Mouse (Mus musculus) frontal cortex, postnatal 14 days (tissue): ENCODE data around the gene Lima1.
A peak's percentile ranks its signal among the peaks of the same experiment; 100 is the strongest.
"Not testable (repeated sequence)": the region's sequence is repeated elsewhere in the genome, so short reads cannot be mapped to it uniquely, and the experiment has no call there.

ENCODE experiments used
- DNase-seq, 2 experiments: peaks; one replicate each; pipeline ENCODE4 v3.0.0; 2022; ENCODE audit warnings: low spot score in 2 of 2

Gene Lima1

DNA sequence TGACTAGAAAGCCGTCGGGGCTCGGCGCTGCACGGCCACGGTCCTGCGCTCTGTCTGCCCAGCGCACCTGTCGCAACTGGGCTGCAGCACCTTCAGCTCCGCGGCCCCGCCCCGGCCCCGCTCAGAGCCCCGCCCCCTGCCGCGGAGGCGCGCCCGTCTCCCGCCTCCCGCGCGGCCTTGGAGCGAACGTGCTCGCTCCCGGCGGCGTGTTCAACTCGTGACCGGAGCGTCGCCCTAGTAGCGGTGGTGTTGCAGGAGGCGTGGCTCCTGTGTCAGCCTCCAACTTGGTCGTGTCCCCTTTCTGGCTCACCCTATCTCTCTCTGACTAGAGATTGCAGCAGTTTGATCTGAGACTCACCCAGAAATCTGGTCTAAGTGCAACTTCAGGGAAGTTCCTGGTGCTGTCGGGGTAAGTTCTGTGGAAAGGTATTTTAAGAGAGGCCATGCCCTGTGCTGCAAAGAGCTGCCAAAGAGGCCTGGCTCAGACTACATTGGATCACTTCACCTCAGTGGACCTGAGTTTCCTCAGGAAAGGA is at the start of gene Lima1:
Lima1 (minus strand) TSS at position 123 of the 536 bp plus-strand sequence.
- DNase-seq, result peak; percentile 51 to 62

DNA sequence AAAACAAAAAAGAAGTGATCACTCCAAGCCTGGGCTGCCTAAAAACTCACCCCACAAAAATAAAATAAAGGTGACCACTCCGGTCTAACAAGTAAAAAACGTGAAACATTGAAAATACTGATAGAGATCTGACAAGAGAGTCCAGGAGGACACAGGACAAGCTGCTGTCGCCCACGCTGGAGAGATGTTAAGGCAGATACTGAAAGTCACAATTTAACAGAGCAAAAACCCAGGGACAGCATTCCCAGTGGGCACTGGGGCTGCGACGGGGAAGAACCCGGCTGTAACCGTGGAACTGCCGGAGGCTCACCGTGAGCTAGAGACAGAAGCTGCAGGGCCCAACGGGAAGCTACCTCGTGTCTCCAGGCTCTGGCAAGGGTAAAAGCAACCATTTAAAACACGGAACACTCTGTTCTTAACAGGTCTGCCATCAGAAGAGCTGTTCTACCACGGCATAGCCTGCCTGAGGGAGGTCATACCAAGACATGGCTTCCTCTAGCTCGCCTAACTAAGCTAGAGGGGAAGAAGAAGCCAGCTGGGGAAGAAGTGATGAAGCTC is 44.4 kb upstream of the Lima1 start:
- DNase-seq, result no peak

DNA sequence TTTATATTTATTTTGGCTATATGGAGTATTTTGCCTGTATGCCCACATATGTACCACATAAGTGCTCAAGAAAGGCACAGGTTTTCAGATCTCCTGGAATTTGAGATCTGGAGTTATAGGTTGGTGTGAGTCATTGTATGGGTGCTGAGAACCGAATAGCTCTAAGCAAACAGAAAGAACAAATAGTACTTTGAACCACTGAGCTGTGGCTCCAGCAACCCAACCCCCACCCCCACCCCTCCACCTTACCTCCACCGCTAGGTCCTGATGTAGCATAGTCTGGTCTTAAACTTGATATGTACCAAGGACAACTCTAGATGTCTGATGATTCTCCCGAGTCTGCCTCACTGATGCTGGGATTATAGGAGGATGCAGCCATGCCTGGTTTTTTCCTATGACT is 42.0 kb upstream of the Lima1 start:
- no peak for DNase-seq

DNA sequence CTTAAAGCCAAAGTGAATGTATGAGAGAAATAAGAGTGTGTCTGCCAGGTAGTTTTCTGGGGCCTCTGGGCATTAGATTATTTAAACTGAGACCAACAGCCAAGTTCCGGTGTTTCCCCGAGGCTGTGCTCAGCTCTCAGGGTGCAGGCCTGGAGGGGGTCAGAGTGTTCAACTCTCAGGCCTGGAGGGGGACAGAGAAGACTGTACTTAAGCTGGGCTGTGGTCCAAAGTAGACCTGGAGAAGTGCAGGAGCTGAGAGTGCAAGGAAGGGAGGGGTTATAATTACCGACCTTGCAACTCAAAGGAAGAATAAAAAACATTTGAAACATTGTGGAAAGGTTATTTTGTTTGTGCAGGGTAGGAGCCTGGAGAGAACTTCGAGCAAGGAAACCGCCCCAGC is 39.4 kb upstream of the Lima1 start:
- no peak for DNase-seq

DNA sequence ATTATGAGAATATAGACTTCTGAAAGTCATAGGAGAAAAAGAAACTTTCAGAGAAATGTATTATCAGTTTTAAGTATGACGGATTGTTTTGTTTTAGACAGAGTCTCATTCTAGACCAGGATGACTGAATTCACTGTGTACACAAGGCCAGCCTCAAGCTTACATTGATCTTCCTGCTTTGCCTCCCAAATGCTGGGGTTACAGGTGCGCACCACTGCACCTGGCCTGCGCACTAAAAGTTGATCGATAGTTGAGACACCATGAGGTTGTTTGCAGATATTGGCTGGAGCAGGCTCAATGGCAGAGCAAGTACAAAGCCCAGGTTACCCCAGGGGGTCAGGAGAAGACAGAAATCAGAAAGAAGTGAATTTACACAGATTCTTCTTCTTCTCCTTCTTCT is 36.5 kb upstream of the Lima1 start:
- DNase-seq, result no peak

DNA sequence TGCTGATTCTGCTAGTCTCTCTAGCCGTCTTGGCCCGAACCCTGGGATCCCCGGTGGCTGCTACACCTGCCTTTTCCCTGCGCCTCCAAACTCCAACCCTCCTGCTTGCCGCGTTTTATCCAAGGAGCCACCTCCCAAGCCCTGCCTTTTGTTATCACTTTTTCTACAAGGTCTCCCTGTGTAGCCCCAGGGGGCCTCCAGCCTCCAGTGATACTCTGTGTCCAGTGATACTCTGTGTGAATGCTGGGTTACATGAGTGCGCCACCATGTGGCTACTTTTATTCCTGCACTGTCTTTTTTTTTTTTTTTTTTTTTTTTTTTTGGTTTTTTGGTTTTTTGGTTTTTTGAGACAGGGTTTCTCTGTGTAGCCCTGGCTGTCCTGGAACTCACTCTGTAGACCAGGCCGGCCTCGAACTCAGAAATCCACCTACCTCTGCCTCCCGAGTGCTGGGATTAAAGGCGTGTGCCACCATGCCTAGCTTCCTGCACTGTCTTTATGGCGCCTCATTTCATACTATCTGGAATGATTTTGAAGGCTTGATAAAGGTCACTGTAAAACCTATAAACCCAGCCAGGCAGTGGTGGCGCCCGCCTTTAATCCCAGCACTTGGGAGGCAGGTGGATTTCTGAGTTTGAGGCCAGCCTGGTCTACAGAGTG is 34.2 kb upstream of the Lima1 start:
- not testable (repeated sequence) for DNase-seq

DNA sequence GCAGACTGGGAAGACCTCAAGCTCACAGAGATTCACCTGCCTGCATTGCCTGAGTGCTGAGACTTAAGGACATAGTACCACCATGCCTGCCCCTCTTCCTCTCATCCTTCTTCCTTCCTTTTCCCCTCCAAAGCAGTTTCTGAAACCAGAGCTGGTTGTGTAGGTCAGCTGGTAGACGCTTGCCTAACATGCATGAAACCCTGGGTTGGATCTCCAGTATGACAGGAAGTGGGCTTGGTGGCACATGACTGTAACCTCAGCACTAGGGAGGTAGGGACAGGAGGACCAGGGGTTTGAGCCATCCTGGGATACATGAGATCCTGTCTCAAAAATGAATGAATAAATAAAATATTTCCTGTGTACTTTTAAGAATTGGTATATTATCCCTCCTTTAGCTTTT is 32.3 kb upstream of the Lima1 start:
- no peak for DNase-seq

DNA sequence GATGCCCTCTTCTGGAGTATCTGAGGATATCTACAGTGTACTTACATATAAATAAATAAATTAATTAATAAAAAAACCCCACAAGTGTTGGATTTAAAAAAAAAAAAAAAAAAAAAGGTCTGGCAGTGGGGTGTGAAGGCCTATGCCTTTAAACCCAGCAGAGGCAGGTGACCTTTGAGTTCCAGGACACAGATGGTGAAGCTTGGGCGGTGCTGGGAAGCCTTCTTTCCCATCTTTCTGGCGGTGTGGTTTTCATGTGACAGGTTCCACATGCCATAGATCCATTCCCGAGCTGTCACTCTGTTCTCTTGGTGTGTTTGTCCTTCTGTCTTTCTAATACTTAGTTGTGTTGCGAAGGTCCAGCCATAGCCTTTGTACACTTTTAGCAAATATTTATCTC is 31.8 kb upstream of the Lima1 start:
- no peak for DNase-seq

DNA sequence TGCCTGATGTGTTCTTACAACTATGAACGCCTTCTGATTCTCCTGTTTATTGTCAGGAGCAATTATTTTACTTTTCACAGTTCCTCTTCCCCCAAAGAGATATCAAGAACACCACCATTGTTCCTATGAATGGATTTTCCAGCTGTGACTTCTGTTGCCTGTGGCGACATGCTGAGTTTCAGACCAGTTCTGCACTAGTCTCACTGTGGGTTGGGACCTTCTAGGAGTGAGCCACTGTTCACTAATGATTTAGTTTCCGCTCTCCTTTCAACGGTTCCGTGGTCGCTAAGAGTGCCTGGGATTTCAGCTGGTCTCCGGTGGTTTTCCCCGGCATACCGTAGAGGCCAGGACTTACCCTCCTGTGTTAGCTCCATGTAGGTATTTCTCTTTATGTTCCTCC is 29.6 kb upstream of the Lima1 start:
- no peak for DNase-seq

DNA sequence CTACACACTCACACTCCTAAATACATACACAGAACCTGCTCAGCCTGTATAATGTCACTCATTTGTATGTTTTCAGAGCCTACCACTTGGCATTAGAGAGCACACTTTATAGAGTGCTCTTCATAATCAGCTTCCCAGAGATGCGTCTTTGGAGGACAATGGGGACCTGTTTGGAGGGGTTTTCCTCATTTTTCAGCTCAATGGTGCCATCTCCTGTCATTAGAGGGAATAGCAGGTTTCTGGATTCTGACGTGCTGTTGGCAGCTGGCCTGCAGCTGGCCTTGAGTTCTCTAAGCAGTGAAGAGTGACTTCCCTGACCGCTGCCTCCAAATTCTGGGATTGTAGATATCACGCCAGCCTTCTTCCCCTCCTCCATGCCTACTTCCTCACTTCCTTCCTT is 29.1 kb upstream of the Lima1 start:
- peak; percentile 21 to 32 for DNase-seq

DNA sequence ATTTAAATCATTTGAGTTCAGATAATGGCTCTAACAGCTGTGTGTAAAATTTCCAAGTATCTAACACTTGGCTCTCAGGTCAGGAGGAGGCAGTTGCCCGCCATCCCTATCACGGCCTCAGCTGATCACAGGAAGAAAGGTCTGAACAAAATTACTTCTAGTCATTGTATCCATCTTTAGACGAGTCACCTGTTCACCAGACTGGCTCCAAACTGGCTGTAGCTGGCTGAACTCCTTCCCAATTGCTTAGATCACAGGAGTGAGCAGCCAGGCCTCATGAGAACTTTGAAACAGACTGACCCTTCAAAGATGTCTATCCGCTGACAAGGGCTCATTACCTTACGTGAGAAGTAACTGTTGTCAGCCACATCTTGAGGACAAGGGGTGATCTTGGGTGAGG is 28.0 kb upstream of the Lima1 start:
- no peak for DNase-seq

DNA sequence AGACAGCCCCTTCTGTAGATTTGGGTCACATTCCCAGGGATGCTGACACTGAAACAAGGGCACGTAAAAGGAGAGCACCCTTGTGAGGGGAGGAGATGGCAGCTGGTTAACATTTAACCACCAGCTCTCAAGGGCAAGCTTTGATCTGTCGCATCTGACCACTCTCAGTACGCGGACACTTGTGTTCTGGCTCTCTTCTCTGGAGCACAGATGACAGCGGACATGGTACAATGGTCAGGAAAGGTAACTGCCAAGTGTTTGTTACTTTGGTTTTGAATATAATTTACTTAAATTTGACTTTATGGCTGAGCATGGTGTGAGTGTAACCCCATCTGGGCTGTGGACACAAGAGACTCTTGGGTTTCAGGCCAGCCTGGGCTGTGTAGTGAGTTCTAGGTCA is 27.5 kb upstream of the Lima1 start:
- DNase-seq, result no peak

DNA sequence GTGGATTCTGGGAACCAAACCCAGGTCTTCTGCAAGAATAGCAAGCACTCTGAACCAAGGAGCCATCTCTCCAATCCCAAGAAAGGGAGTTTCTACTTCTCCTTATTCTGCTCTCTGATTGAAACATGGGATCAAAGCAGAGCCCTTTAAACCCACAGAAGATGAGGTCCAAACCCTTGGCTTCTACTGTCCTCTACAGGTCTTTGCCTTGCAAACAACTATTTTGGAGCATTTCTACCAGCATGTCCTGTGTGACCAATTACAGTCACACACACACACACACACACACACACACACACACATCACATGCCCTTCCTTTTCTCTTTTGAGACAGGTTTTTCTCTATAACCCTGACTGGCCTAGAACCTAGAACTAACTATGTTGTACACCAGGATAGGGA is 21.4 kb upstream of the Lima1 start:
- DNase-seq, result no peak

DNA sequence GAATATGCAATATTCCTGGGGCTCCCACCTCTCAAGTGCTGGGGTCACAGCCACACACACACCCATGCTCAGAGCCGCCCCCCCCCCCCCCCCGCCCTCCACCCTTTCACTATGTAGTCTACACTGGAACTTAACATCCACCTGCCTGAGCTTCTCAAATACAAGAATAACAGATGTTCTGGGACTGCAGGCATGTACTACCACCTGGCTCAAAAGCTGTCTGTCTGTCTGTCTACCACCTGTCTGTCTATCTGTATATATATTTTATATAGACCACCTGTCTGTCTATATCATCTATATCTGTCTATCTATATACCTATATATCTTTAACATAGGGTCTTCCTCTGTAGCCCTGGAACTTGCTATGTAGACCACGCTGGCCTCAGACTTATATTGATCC is 16.1 kb upstream of the Lima1 start:
- DNase-seq, result no peak

DNA sequence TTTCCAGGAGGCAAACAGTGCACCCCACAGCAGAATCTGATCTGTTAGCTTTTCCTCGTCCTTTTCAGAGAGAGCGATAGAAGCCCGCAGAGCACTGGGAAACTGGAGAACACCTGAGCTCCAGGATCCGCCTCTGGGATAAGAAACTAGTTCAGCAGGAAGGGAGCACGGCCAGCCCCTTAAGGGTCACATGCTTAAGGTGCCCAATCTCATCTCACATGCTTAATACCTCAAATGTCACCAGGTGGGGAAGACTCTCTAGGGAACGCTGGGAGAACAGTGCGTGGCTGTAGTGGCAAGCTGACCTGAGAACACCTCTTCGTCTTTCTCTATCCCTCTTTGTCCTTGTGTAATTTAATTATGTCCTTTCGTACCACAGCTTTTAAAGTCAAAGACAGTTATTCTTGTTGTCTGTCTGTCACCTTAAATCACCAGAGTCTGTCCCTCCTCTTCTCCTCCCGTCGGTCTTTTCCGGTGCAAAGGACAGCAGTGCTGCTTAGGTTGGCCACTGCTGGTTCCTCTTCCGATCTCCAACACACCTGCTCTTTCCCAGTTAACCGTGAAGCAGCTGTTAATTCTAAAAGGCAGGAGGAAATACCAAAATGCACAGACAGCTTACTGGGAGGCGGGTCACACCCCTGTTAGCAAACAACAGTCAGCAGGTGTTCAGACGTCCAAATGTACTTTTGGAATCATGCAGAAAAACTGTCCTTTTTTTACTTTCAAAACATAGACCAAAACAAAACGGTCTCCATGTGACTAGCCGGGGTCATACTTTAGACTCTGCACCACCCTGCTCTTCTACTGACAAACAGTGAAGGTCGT is 15.4 kb upstream of the Lima1 start:
- no peak for DNase-seq

DNA sequence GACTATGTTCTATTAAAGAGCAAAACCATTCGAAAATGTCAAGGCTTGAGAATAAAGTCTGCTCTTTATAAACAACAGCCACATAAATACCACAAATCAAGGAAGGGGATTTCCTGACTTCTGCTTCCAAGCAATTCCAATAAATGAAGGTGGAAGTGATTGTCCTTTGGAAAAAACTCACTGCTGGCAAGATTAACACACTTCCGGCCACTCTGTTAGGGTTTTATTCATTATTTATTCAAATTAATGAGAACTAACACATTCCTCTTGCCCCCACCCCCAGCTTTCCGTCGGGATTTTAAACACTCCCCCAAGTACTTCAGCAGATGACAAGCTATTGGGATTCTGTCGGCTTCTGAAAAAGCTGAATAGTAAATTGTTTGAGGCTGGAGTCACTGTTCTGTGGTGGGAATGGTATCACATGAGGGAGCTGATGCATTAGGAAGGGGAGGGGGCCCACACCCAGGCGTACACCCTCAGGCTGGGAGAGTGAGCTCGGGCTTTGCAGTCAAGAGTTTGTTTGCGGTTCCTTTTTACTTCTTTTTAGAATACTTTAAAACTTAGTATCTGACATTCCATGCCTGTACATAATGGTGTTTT is 14.1 kb upstream of the Lima1 start:
- no peak for DNase-seq

DNA sequence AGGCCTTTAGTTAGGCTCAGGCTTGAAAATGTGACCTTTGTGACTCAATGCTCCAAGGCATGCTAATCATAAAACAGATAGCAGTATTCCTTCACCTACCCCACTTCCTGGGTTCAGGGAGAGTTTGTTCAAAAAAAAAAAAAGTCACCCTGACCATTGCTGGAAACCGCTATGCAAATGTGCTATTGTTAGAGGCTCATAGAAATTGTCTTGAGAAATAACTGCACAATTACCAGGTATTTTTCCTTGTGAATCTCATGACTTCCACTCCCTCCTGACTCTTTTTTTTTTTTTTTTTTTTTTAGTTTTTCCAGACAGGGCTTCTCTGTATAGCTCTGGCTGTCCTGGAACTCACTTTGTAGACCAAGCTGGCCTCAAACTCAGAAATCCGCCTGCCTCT is 11.9 kb upstream of the Lima1 start:
- not testable (repeated sequence) for DNase-seq

DNA sequence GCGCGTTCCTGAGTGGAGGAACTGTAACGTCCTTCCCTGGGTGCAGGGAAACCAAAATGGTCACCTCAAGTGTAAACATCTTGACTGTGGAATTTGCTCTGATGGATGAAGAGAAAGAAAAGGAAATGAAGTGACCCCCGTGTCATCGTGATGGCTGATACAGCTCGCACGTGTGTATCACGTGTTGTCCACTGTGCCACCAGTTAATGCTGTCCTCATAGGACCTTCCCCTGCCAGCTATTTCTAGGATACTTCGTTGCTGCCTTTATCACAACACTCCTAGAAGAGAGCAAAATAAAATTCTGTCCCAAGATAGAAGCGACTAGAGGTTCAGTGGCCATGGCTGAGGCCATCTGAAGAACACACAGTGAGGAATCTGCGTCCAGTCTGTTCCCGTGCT is 8.8 kb upstream of the Lima1 start:
- no peak for DNase-seq

DNA sequence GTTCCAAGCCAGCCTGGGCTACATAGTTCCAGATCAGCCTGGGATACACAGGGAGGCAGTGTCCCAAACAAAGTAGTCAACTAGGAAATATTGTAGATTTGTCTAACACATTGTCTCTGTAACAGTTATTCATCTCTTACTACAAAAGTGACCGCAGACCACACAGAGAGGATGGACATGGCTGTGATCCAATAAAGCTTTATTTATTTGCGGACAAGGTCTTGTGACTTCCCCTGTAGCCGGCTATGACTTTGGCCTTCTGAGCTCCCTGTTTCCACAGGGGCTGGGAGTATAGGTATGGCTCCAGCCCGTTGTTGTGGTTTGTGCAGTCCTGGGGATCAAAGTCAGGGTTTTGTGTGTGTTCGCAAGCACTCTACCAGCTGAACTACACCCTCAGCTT is 3.3 kb upstream of the Lima1 start:
- DNase-seq, result no peak

DNA sequence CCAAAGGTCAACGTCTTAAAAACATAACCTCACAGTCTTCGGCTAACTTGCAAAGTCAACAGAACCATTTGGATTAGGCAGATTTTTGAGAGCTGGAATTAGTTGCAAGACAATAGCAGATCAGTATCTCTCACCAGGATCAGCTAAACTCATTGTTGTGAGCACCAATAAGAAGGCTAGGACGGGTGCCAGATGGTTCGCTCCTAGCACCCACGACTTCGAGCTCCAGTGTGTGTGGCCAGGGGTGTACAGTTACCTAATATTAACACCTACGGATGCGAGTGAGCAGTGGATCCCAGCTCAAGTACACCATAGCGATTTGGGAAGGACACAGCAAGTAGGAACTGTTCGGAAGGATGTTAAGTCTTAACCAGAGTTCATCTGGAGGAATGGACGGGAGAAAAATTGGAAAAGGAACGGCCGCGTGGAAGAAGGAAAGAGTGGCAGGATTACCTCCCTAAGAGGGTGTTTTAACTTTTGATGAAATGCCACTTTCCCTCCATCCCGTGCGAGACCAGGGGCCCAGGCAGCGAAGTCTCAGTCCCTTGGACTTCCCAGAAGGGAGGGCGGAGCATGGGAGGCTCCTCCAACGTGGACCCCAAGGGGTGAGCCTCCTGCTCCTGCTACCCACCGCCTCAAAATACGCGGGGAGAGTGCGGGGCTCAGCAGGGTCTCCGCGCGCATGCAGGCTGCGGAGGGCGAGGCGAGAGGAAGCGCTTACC is 483 bp downstream of the Lima1 start:
- DNase-seq, result peak in 1 of 2 experiments; percentile 8

DNA sequence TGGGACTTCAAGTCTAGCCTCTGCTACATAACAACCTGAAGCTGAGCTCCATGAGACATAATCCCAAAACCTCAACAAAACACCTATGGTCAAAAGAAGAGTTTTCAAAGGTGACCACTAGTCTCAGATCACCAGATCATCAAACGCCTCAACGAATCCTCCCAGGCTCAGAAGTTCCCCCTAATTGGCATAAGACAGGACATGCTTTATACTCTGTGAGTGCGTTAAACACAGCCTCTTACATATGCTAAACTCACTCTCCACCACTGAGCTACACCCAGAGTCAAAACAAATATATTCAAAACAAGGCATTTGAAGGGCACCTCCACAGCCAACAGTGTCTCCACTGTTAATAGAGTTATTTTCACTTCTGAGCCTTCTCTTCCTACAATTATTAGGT is 2.7 kb downstream of the Lima1 start:
- no peak for DNase-seq

DNA sequence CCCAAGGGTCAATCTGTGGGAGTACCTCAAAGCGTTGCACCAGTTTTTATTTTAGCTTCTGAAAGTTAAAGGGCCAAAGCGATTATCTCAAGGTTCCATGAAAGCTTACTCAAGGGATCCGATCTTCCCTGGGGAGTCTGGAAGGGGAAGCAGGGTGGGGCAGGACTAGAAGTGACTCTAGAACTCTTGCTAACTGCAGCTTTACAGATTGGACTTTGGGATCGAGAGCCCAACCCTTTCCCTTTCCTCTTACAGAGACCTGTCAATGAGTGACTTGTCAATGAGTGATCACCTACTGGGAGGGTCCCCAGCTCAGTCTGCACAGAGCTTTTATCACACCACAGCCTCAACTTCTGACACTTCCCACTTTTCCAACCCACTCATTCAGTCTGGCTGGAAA is 7.6 kb downstream of the Lima1 start:
- no peak for DNase-seq
